Mouse (Mus musculus) intestine, embryonic 16.5 days (tissue): ENCODE measurements around the gene Gstcd. TPM values are rescaled to one million over a fixed set of nuclear protein-coding genes. Genes with fewer than 3 reads are reported as not detected.

ENCODE experiments used
- ATAC-seq: fragments of 200-750 bp; cut with Nextera tagmentation; 2 replicates; pipeline ENCODE4 v1.8.0; 2017; ENCODE audit warnings: moderate TSS enrichment, moderate library complexity
- H3K27ac ChIP-seq: fragments of 300-500 bp; sonication (generic); 2 replicates; pipeline ENCODE4 v1.5.1; 2014; ENCODE audit warnings: mild to moderate bottlenecking, low read length
- H3K27me3 ChIP-seq: fragments of 300-500 bp; sonication (generic); replicated peaks from 2 replicates; pipeline ENCODE4 v1.6.1; 2014; ENCODE audit warnings: low read length, control low read depth, mixed read lengths; ENCODE audit not compliant: control insufficient read depth, insufficient read depth
- H3K36me3 ChIP-seq: fragments of 300-500 bp; sonication (generic); 2 replicates; pipeline ENCODE4 v1.6.1; 2014; ENCODE audit warnings: low read length, control low read depth; ENCODE audit not compliant: control insufficient read depth, insufficient read depth
- H3K4me1 ChIP-seq: fragments of 300-500 bp; sonication (generic); 2 replicates; pipeline ENCODE4 v1.6.1; 2014; ENCODE audit warnings: low read length, control low read depth, mixed read lengths; ENCODE audit not compliant: control insufficient read depth, insufficient read depth
- H3K4me2 ChIP-seq: fragments of 300-500 bp; sonication (generic); 2 replicates; pipeline ENCODE4 v1.6.1; 2014; ENCODE audit warnings: low read depth, low read length, control low read depth
- H3K4me3 ChIP-seq: fragments of 300-500 bp; sonication (generic); 2 replicates; pipeline ENCODE4 v1.5.1; 2014; ENCODE audit warnings: mild to moderate bottlenecking, low read length
- H3K9ac ChIP-seq: fragments of 300-500 bp; sonication (generic); 2 replicates; pipeline ENCODE4 v1.6.1; 2014; ENCODE audit warnings: low read depth, low read length
- H3K9me3 ChIP-seq: fragments of 300-500 bp; sonication (generic); 2 replicates; pipeline ENCODE4 v1.6.1; 2016; ENCODE audit warnings: low read length, control low read depth; ENCODE audit not compliant: control insufficient read depth
- WGBS: fragments of 180-500 bp; shearing (Covaris S2); extraction: QIAGEN DNeasy Blood & Tissue Kit; methylation state at CpG from one replicate; pipeline ENCODE4 v1.1.7; 2014; 5-methylcytosine and 5-hydroxymethylcytosine counted together
- polyA plus RNA-seq: library from polyadenylated mRNA; unstranded; fragments of >200 nt; fragmentation: Nextera tagmentation; extraction: Ambion mirVana; gene quantifications from 2 replicates; pipeline ENCODE4 v1.2.1, GENCODE M21; 2015

Gene Gstcd
- polyA plus RNA-seq, 1 experiment from 2014 or later: 4.8 TPM

- Histone ChIP-seq H3K36me3 (no peaks in the 10 kb centered on the region), H3K4me1 (no peaks in the 10 kb centered on the region), H3K9me3 (no peaks in the 10 kb centered on the region), H3K9ac (no peak overlapping the region), H3K4me2 (no peak overlapping the region), H3K27me3 (no peaks in the 10 kb centered on the region), H3K27ac (no peak overlapping the region), H3K4me3 (no peak overlapping the region)
- WGBS: 91% methylated on average over 10 of the region's 10 CpGs
- no peak for ATAC-seq
Observed at GRCm38 (mm10) chr3:133075560-133075959, 16.3 kb downstream of the Gstcd start.

GRCm38 (mm10) chr3:133052068-133052467 lies 39.8 kb downstream of the Gstcd start:
- WGBS: 80% methylated on average over 2 of the region's 2 CpGs
- no peak overlapping the region for H3K4me2 ChIP-seq
- no peaks in the 10 kb centered on the region for H3K27me3 ChIP-seq
- no peak overlapping the region for H3K4me3 ChIP-seq
- H3K27ac ChIP-seq: no peak overlapping the region
- H3K9ac ChIP-seq: no peak overlapping the region
- no peaks in the 10 kb centered on the region for H3K4me1 ChIP-seq
- ATAC-seq: no peak
- no peaks in the 10 kb centered on the region for H3K9me3 ChIP-seq
- H3K36me3 ChIP-seq: no peaks in the 10 kb centered on the region

GRCm38 (mm10) chr3:133033145-133033755 lies 58.6 kb downstream of the Gstcd start:
- no peak overlapping the region for H3K4me2 ChIP-seq
- H3K4me1 ChIP-seq: no peaks in the 10 kb centered on the region
- no peak for ATAC-seq
- H3K27ac ChIP-seq: no peak overlapping the region
- no peaks in the 10 kb centered on the region for H3K36me3 ChIP-seq
- H3K27me3 ChIP-seq: no peaks in the 10 kb centered on the region
- H3K9me3 ChIP-seq: no peaks in the 10 kb centered on the region
- 90% methylated on average over 7 of the region's 7 CpGs for WGBS
- H3K9ac ChIP-seq: no peak overlapping the region
- H3K4me3 ChIP-seq: no peak overlapping the region

- 84% methylated on average over 2 of the region's 2 CpGs for WGBS
- Histone ChIP-seq H3K9ac (no peak overlapping the region), H3K36me3 (no peaks in the 10 kb centered on the region), H3K9me3 (no peaks in the 10 kb centered on the region), H3K27me3 (no peaks in the 10 kb centered on the region), H3K4me3 (no peak overlapping the region), H3K4me2 (no peak overlapping the region), H3K27ac (no peak overlapping the region), H3K4me1 (no peaks in the 10 kb centered on the region)
- no peak for ATAC-seq
Observed at GRCm38 (mm10) chr3:133026977-133027376, 64.9 kb downstream of the Gstcd start.

- 72% methylated on average over 4 of the region's 4 CpGs for WGBS
- no peaks in the 10 kb centered on the region for H3K27me3 ChIP-seq
- ATAC-seq: no peak
Observed at GRCm38 (mm10) chr3:133007250-133007649, 84.6 kb downstream of the Gstcd start.

GRCm38 (mm10) chr3:132996299-132996698 lies 95.5 kb downstream of the Gstcd start:
- no peak for ATAC-seq
- no peak overlapping the region for H3K4me2 ChIP-seq
- H3K36me3 ChIP-seq: no peaks in the 10 kb centered on the region
- no peaks in the 10 kb centered on the region for H3K9me3 ChIP-seq
- 69% methylated on average over 9 of the region's 9 CpGs for WGBS
- no peak overlapping the region for H3K4me3 ChIP-seq
- no peaks in the 10 kb centered on the region for H3K27me3 ChIP-seq
- no peaks in the 10 kb centered on the region for H3K4me1 ChIP-seq
- no peak overlapping the region for H3K27ac ChIP-seq
- no peak overlapping the region for H3K9ac ChIP-seq

More at GRCm38 (mm10) chr3:133007250-133007649, 84.6 kb downstream of the Gstcd start:
- Histone ChIP-seq H3K9ac (no peak overlapping the region), H3K27ac (no peak overlapping the region), H3K36me3 (peaks cover 3% of the 10 kb centered on the region; the same call in 1 of the 2 replicates), H3K4me2 (no peak overlapping the region), H3K4me3 (no peak overlapping the region), H3K9me3 (no peaks in the 10 kb centered on the region), H3K4me1 (no peaks in the 10 kb centered on the region)

- no peak overlapping the region for H3K27ac ChIP-seq
- no peaks in the 10 kb centered on the region for H3K27me3 ChIP-seq
- H3K4me2 ChIP-seq: no peak overlapping the region
- no peak overlapping the region for H3K9ac ChIP-seq
- H3K36me3 ChIP-seq: no peaks in the 10 kb centered on the region
- H3K4me1 ChIP-seq: no peaks in the 10 kb centered on the region
- no peak overlapping the region for H3K4me3 ChIP-seq
- WGBS: 77% methylated on average over 3 of the region's 3 CpGs
- no peaks in the 10 kb centered on the region for H3K9me3 ChIP-seq
- ATAC-seq: no peak
Observed at GRCm38 (mm10) chr3:132995904-132996267, 95.9 kb downstream of the Gstcd start.

- ATAC-seq: 0 out of 2 replicates have a peak, but pooled peaks have one; percentile 42
- Histone ChIP-seq H3K4me1 (no peaks in the 10 kb centered on the region), H3K36me3 (no peaks in the 10 kb centered on the region), H3K27me3 (no peaks in the 10 kb centered on the region), H3K4me2 (no peak overlapping the region), H3K9me3 (no peaks in the 10 kb centered on the region), H3K27ac (no peak overlapping the region), H3K9ac (no peak overlapping the region), H3K4me3 (no peak overlapping the region)
- 64% methylated on average over 7 of the region's 7 CpGs for WGBS
Observed at GRCm38 (mm10) chr3:132995172-132995903, 96.5 kb downstream of the Gstcd start.

- H3K4me3 ChIP-seq: no peak overlapping the region
- H3K4me2 ChIP-seq: no peak overlapping the region
- ATAC-seq: no peak
- WGBS: 82% methylated on average over 5 of the region's 5 CpGs
- H3K36me3 ChIP-seq: no peaks in the 10 kb centered on the region
- H3K27me3 ChIP-seq: no peaks in the 10 kb centered on the region
- no peak overlapping the region for H3K27ac ChIP-seq
- no peaks in the 10 kb centered on the region for H3K9me3 ChIP-seq
- H3K4me1 ChIP-seq: peaks cover 8% of the 10 kb centered on the region; the same call in 1 of the 2 replicates
- H3K9ac ChIP-seq: no peak overlapping the region
Observed at GRCm38 (mm10) chr3:132986188-132986587, 105.6 kb downstream of the Gstcd start.
